Mouse (Mus musculus) thymus, adult 18-20 months (tissue): ENCODE measurements at regions not wholly inside any gene's neighbourhood (a gene's known extent, or its start where the extent isn't known, plus 50 kb on each side); places are given as distances from the start of the nearest gene placed in this dataset.

Experiments used
- DNase-seq, 2 experiments: peaks; one replicate each; pipeline ENCODE4 v3.0.0; 2022; ENCODE audit warnings: mixed read lengths in 2 of 2

DNA sequence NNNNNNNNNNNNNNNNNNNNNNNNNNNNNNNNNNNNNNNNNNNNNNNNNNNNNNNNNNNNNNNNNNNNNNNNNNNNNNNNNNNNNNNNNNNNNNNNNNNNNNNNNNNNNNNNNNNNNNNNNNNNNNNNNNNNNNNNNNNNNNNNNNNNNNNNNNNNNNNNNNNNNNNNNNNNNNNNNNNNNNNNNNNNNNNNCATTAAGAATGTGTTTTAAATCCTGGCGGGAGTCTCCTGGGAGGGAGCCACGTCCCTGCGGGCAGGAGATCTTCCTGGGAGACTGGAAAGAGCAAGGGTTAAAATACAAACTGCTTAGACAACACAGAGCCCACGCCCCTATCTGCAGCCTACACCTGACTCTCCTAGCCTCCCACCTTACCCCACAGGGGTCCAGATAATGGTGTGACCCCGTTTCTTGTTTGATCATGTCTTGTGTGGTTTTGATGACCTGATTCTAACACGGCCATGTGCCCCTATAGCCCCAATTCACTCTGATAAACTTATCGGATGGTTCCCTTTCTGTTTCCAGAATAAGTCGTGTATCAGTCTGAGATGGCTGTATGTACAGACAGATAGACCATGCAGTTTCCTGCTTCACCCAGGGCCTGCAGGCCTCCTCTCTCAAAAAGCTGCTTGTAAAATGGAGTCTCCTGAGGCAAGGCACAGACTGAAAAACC is 160.8 kb downstream of the Rpl14 start:
- DNase-seq = no peak

DNA sequence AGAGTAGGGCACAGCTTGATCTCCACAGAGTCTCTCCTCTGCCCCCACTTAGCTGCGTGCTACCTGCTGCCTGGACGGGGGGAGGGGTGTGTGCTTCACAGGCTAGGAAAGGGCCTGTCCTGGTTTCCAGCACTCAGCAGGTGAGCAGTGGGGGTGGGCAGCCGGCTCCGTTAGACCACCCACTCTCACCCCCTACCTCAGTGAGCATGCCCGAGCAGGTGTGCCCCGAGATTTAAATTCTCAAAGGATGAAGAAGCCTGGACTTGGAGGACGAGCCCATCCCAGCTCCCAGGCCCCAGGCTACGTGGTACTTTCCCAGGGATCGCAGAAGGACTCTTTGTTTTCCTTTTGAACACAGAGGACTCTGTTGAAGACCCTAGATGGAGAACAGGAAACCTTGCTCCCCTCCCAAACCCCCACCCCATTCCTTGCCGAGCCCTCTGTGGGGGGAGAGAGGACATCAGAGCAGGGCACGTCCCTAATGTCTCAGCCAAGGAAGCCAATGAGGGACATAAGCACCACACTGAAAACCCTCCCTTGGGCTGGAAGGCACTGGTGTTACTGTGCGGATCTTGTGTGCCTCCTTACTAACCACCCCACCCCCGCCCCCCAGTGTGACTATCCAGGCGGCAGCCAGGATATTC is 161.5 kb downstream of the Rpl14 start:
- DNase-seq = no peak

DNA sequence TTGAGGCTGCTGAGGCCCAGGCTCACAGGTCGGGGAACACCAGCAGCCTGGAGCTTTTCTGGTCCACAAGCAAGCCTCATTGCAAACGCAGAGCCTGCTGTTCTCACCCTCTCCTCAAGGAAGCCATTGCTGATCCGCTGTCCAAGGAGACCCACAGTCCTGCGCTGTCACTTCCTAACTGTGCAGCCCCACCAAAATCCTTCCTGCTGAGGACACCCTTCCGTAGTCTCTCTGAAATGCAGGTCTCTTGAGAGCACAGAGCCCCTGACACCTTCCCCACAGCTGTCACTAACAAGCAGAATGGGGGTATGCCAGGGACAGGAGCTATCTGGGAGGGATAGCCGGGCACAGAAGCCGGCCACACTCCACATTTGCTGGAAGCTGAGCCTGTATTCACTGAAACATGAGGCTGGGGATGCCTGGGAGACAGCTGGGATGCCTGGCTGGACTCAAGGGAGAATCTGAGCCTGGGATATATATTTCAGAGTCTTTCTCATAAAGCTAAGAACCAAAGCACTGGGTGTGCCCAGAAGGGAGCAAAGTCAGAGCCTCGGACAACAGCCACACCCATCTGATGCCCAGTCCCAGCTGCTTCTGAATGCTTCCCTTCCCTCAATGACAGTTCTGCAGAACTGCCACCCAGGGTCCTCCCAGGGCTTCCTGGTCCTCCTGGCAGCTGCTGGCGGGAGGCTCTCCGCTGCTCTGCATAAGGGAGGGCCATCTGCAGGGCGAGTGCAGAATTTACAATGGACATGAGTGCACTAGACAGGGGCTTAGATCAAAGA is 162.6 kb downstream of the Rpl14 start:
- no peak for DNase-seq

DNA sequence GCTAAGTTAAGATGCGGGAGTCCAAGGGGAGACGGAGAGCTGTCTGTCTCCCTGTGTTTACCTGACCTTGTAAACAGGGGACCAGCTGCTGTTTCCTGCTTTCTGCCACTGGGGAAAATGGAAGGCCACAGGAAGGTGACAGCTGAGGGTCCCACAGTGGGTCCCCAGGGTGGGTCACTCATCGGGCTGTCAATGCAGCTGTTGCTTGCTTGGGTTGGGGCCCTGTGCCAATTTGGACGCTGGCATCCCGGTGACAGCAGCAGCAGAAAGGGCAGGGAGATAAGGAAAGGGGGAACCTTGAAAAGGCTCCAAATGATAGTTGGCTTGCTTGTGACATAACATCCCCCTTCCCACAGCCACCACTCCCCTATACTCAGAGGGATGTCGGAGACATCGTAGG is 164.0 kb downstream of the Rpl14 start:
- no peak for DNase-seq

DNA sequence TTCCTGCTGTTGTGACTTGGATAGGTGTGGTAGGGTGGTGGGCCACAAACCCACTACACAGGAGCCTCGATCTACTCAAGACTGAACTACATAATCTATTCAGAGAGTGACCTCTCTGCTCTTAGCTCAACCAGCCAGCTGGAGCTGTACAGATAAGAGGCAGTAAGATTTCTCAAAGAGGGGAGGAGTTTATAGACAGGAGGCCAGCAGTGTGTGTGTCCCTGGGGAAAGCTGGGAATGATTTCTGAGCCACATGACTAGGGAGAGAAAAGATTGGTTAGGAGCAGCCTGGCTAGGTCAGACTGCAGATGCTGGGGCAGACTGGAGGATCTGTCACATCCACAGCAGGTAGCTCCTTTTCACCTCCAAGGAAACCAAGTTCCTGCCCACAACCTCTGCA is 166.7 kb downstream of the Rpl14 start:
- no peak for DNase-seq

DNA sequence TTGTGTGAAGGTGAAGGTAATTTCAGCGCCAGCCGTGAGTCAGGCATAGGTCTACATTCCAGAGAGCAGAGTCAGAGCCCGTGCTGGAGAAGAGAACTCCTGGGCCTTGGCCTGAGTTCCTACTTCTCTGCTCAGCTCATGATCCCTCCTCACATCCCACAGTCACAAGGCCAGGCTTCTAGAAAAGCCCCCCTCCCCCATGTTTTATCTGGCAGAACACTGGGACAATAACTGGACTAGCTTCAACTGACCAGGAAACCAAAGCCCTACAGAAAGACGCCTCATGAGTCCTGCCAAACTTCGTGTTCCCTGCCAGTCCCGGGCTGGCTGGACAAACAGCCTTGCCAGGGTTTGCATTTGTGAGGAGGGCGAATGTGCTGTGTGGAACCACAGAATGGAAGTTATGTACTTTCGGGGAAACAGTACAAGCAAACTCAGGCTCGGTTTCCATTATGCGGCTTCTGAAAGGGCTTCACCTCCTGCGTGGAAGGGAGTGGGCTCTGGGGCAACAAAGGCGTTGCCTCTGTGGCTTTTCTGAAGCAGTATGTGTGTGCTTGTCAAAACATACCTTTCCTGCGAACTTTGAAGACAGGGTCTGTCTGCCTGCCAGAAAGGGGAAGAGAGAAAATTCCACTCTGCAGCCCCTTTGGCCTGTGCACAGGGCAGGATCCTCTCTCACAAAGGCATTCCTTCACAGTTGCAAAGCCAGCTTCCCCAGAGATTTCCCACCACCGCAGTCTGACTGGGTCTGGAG is 168.1 kb downstream of the Rpl14 start:
- no peak for DNase-seq

DNA sequence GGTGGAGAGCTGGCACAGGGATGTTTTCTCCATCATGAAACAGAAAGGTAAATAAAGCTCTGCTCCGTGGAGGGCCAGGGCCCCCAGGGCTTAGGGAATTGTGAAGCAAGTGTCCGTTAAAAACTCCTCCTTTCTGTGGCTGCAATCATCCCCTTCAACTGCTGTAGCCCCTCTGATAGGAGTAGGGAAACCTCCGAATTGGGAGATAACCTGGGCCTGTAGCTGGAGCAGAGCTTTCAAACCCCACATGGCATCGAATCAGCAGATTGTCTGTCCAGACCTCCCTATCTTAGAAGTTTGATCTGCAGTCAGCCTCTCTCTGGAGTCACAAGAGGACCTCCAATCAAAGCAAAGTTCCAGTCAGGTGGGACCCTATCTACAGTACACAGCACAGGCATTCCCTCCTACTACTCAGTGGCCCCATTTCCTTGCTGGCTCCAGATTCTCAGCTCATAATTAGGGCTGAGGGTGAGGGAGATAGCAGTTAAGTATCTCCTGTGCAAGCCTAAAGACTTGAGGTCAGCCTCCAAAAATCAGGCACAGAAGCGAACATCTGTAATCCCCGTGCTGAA is 168.8 kb downstream of the Rpl14 start:
- no peak for DNase-seq

DNA sequence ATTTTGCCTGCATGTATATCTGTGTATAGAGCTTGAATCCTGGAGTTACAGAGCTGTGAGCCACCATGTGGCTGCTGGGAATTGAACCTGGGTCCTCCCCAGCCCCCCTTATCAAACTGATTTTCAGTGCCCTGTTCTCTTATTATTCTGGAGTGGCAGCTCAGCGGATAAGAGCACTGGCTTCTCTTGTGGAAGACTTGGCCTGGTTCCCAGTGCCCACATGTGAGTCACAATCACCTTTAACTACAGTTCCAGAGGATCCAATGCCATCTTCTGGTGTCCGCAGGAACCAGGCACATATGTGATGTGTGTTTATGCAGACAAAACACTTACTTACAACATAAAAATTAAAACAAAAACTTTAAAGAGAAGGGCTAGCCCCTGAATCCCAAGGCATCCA is 170.3 kb downstream of the Rpl14 start:
- no peak for DNase-seq

DNA sequence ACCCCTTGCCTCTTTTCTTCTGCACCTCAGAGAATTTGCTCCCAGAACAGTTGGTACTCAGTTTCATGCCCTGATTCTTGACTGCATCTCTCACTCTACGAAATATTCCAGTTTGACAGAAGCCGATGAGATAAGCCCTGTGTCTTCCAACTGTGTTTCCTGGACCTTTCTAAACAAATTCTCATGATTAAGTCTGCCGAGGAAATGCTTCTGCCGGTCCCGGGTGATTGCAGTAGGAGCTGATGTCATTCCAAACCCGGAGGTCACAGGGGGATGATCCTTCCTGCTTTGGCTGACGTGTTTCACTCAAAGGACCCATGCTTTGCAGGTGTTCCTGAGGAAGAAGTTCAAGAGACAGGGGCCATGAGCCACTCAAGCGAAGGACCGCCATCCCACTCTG is 172.2 kb downstream of the Rpl14 start:
- DNase-seq = no peak

DNA sequence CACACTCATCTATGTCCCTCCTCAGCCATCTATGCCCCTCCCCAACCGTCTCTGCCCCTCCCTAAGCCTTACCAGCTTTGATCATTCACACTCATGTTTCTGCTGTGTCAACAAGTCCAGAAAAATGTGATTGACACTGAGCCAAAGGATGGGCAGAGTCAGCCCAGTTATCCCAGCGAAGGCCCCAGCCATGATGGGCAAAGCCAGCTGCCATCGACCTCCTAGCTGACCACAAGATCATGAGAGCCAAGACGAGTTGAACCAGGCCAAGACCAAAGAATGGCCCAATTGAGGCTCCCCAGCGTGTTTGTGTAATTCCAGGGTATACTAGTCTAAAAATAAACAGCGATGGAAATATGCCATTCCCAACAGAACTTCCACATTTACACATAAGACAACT is 174.4 kb downstream of the Rpl14 start:
- DNase-seq = no peak

DNA sequence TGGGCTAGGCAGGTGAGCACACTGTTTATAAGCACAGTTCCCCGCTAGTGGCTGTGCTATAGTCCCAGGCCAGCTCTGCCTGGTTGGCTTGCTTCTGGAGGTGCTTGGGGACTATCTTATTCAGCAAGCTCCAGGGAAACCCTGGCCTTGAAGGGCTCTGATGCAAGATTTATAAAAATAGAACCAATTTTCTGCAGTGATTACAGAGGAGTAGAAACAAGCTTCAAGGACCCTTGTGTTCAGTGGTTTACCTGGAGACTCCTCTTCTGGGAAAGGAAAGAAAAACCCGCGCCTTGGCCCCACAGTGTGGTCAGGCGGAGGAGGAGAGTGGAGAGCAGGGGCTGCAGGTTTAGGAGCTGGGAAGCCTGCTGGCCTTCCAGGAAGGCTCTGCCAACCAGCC is 178.2 kb upstream of the Ctnnb1 start:
- DNase-seq = no peak

DNA sequence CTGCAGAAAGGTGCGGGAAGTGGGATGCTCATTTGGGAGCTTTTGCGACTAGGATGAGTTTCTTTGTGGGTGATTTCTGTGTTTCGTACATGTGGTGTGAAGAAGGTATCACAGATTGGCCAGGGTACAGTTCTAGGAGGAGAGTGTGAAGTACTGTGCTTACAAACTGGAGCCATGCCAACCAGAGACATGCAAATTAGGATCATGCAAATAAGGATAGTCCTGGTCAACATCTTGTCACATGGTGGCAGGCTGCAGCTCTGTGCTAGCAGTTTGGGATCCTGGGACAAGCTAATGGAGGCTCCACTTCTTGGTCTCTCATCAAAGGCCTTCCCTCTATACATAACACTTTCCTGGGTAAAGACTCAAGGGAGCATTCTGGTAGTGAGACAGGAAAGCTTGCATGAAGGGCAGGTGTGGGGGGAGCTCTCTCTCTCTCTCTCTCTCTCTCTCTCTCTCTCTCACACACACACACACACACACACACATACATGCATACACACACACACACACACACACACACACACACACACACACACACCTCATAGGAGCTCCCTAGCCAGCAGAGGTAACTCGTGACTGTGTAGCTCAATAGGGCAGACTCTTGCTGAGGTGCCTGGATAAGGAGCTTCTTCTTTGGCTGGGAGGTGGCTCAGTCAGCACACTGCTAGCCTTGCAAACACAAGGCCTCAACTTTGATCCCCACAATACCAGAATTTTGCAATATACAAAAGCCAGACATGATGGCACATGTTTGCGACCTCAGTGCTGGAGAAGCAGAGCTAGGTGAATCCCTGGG is 177.1 kb upstream of the Ctnnb1 start:
- no peak for DNase-seq

DNA sequence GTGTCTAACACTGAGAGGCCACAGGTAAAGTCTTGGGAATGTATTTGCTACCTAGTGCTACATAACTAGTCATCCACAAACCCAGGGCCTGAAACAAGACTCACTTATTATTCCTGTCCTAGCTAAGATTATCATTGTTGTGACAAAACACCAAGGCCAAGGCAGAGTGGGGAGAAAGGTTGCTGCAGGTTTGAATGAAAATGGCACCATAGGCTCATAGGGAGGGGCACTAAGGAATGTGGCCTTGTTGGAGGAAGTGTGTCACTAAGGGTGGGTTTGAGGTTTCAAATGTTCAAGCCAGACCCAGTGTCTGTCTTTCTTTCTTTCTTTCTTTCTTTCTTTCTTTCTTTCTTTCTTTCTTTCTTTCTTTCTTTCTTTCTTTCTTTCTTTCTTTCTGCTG is 174.9 kb upstream of the Ctnnb1 start:
- DNase-seq = no peak

DNA sequence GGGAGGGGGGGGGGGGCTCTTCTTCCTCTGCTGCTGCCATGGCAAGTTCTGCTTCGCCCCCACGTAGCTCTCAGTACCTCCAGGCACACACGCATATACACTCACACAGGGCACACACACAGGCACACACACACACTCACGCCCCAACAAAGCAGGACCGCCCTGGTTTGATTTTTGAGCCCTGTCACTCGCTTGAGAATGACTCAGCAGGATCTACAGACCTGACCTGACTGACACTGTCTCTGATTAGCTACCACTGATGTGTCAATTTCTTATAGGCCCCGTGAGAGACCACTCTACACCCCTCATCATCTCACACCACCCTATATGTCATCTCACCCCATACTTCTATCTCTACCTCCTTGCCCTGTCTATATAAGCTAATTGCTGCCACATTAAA is 173.5 kb upstream of the Ctnnb1 start:
- no peak for DNase-seq

DNA sequence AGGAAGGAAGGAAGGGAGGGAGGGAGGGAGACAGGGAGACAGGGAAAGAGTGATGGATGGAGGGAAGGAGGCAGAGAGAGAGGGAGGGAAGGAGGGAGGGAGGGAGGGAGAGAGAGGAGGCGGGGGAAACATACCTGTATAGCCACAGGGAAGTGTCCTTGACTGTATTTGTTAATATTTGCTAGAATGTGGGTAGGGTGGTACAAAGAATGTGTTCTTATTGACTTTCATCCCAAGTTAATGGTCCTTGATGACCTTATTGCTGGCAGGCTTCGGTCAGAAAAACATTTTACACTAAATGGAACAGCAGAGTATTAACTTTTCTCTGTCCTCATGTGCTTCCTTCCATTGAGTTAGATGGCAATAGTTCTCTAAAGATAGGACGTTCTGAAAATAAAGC is 171.0 kb upstream of the Ctnnb1 start:
- no peak for DNase-seq

DNA sequence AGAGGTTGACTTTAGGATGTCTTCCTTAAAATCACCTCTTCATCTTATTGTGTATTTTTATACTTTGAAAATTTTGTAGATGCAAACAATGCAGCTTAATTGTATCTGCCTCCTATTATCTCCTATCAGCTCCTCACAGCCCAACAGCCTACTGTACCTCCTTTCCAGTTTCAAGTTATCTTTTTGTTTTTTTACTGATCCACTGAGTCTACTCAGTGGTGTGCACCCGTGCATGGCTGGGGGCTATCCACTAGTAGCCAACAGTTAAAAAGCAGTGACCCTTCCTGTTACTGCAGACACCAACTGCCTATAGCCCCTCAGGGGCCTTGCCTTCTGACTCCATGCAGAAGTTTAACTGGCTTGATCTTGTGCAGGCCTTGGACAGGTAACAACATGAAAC is 170.4 kb upstream of the Ctnnb1 start:
- no peak for DNase-seq

DNA sequence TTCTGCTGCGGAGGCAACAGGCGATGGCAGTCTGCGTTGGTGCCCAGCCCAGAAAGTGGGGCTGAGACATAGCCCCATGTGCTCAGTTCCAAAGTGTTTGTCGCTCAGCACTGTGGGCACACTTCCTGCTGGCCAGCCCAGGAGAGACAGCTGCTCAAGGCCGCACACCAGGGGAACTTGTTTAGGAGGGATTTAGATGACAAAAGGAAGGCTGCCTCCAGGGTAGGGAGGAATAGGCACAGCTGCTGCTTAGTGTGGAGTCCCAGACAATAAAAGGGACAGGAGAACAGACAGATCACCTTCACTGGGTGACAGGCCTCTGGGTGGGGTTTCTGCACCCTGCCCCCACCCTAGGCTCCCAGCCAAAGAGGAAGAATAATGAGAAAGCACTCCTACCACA is 169.2 kb upstream of the Ctnnb1 start:
- no peak for DNase-seq

DNA sequence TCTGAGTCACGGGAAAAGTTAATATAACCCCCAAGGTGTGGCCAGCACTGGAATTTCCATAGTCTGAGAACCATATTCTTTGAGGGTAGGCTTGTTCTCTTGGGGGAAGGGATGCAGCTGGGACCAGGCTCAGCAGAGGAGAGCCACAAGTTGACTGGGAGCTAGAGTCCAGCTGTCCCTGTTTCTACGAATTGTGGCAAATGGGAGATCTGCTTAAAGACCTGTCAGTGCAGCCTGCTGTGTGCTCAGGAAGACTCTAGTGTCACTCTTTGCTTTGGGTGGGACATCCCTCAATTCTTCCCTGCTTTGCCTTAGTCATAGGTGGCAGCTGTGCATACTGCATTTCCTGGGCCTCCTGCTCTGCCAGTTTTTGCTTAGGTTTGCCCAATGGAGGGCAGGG is 165.2 kb upstream of the Ctnnb1 start:
- DNase-seq = no peak

DNA sequence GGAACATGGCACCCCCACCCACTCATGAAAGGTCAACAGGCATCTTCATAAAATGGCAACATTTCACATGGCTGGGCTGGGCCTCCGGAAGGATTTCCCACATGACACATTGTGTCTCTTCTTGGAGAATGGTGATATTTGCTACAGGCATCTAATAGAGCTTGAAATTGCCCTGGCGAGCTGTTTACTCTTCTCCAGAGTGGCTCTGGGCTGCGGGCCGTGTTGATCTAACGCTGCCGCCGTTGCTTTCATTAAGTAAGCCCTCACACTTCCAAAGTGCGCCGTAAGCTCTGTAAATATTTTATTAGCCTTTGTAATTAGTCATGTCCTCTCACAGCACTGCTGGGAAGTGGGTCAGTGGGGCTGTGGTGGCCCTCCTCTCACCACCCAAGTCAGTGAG is 164.4 kb upstream of the Ctnnb1 start:
- DNase-seq = no peak

DNA sequence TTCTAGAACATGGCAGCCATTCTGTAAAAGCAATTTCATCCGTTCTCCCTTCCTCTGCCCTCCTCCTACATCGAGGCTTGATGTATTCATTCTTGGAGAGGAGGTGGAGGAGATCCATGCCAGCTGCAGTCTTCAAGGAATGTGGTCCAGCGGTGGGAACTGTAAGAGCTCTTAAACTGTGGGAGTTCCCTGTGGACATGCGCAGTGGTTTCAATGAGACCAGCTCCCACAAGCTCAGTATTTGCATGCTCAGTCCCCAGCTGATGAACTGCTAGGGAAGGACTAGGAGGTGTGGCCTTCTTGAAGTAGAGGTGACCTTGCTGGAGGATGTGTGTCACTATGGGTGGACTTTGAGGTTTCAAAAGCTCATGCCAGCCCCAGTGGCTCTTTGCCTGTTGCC is 163.7 kb upstream of the Ctnnb1 start:
- DNase-seq = no peak

DNA sequence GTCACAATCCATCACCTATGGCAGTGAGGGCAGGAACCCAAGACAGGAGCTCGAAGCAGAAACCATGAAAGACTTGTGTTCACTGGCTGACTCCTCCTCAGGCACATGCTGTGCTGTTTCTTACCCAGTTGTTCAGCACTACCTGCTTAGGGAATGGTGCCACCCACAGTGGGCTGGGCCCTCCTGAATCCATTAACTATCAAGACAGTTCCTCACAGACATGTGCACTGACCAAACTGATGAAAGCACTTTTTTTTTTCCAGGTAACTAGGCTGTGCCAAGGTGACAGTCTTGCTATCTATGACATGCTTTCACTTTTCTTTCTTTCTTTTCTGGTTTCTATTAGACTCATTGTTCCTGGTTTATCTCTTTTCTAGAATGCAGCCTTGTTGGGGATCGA is 162.1 kb upstream of the Ctnnb1 start:
- DNase-seq = no peak

DNA sequence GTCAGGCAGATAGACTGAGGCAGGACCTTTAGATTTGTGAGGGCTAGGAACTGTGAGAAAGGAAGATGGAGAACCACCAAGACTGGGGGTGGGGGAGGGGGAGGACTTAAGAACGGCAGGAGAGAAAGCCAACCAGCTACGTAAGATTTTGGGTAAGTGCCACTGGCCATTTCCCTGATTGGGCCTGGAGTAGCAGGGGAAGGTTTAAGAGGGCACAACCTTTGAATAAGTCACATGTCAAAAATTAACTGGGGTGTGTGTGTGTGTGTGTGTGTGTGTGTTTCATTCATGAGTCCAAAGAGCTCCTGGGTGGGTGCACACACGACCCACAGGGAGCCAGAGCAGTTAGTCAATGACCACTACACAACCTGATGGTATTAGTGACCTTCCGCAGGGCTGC is 161.6 kb upstream of the Ctnnb1 start:
- no peak for DNase-seq
